Mouse (Mus musculus) urinary bladder, adult 18-20 months (tissue): ENCODE results near the gene Angptl6.
A peak's percentile ranks its signal among the peaks of the same experiment; 100 is the strongest.
"Not testable (repeated sequence)": the region's sequence is repeated elsewhere in the genome, so short reads cannot be mapped to it uniquely, and the experiment has no call there.

Experiments
- DNase-seq, 2 experiments: peaks; one replicate each; pipeline ENCODE4 v3.0.0; 2022; ENCODE audit warnings: low spot score in 2 of 2, mixed read lengths in 2 of 2

The Angptl6 gene

GRCm38 (mm10) chr9:20837184-20837947 lies 42.2 kb downstream of the Angptl6 start:
- DNase-seq: no peak

- not testable (repeated sequence) for DNase-seq
These were observed 44.0 kb downstream of the Angptl6 start for GRCm38 (mm10) chr9:20835431-20835954.

GRCm38 (mm10) chr9:20834881-20835280 lies 44.6 kb downstream of the Angptl6 start:
- DNase-seq: no peak

GRCm38 (mm10) chr9:20830901-20831643 lies 48.5 kb downstream of the Angptl6 start:
- peak; percentile 87 to 89 for DNase-seq

DNA sequence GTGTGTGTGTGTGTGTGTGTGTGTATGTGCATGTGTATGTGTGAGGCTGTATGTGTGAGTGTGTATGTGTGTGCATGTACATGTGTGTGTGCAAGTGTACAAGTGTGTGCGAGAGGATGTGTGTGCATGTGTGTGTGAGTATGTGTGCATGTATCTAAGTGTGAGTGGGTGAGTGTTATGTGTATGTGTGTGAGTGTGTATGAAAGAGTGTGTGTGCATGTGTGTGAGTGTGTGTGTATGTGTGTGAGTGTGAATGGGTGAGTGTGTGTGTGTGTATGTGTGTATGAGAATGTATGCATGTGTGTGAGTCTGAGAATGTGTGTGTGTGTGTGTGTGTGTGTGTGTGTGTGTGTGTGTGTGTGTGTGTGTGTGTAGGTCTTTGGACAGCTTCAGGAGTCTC lies 51.4 kb downstream of the Angptl6 start:
- DNase-seq: no peak

DNA sequence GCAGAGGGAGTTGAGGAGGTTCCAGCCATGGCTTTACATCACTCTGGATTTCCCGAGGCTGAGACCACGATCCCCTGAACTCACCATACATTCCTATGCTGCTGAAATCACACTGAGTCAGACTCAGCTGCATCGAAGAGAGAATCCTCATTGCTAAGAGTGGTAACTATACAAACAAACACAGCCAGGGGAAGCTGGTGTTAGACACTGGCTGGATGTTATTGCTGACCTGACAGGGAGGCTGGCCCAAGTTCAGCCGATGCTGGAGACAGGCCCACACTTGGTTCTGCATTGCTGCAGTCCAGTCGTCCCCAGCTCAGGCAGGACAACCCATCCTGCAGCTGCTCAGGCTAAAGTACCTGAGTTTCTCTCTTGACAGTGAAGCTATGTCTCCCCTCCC lies 53.7 kb downstream of the Angptl6 start:
- DNase-seq: no peak
